Mouse (Mus musculus) megakaryocyte progenitor cell, adult 5-6 weeks (primary cell): ENCODE results near the gene Cd37. TPM values are rescaled to one million over a fixed set of nuclear protein-coding genes. Genes with fewer than 3 reads are reported as not detected.

Source experiments
- ATAC-seq: replicated peaks from 2 replicates; pipeline ENCODE4 v1.8.0; 2016; ENCODE audit warnings: mild to moderate bottlenecking, moderate TSS enrichment, inconsistent platforms; ENCODE audit not compliant: poor library complexity
- total RNA-seq, 2 experiments: library from RNA; stranded (forward) in 1 of 2; stranded (reverse) in 1 of 2; fragments of 157-497, 149-512 nt in 1 of 2; fragments of 200-1000 nt in 1 of 2; gene quantifications; 2 replicates each; pipeline versions ENCODE4 v1.2.3 to v1.2.4; 2015 to 2017

Gene Cd37
- total RNA-seq, 2 experiments from 2014 or later: 81.9 to 124 TPM

DNA sequence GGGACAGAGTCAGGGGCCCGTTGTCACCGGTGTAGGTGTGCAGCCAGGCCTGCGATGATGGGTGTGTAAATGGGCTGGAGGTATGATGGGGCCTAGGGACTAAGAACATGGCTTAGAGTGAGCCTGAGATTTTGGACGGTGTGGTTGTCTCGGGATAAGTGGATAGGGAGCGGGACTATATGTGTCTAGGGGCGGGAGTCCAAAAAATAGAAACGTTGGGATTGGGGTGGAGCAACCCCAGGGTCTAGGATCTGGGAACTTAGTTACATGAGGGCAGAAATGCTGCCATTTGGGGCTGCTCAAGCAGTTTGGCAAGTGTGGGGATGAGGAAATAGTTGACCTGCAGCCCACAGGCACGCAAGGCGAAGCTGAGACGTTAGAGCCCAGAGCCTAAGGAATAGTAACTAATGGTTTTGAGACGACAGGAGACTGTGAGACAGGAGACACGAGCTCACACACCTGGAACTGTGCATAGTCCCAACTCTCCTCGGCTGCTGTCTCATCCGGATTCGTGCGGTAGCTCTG, 3.2 kb downstream of the Cd37 start:
- ATAC-seq: no peak

DNA sequence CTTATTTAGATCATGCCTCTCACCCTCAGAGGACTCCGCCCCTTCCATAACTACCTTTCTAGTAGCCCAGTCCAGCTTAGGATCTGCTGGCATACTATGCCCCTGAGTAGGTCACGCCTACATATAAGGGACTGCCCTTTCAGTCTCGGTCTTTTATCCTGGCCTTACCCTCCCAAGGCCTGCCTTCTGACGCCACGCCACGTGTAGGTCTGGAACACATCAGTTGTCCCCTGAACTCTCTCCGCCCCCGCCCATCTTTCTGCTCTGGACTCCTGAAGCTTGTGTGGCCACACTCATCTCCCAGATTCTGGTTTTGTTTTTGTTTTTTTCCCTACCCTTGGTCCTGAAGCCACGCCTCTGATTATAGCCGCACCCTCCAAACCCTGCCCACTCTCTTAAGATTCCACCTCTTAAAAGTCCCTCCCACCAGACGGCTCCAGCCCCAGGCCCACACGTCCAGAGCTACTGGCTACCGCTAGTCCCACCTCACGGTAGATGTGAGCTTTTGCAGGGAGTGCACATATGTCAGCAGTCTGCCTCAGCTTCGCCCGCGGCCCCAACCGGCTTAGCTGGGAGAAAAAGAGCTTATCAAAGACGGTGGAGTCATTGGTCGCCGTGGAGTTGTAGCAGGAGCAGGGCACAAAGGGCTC, 3.9 kb downstream of the Cd37 start:
- ATAC-seq: no peak

DNA sequence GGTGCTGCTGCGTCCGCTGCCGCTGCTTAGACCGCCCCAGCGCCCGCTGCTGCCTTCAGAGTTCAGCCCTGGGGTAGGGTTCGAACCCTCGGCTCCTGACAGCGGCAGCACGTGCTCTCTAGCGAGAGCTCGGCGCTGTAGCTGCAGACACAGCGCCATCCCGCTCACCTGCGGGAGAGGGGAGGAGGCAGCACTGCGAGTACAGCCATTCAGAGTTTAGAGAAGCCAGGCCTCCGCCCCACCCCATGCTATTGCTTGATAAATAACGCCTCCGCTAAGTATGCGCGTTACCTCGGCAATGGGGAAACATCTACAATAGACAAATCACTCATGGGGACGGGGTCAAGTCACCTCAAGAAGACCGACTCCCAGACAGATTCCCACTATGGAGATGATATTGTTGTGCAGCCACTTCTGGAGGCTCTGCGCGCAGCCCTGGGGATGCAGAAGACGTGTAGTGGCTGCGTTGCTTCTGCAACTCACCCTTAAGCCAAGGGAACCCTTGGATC, 4.5 kb downstream of the Cd37 start:
- no peak for ATAC-seq

DNA sequence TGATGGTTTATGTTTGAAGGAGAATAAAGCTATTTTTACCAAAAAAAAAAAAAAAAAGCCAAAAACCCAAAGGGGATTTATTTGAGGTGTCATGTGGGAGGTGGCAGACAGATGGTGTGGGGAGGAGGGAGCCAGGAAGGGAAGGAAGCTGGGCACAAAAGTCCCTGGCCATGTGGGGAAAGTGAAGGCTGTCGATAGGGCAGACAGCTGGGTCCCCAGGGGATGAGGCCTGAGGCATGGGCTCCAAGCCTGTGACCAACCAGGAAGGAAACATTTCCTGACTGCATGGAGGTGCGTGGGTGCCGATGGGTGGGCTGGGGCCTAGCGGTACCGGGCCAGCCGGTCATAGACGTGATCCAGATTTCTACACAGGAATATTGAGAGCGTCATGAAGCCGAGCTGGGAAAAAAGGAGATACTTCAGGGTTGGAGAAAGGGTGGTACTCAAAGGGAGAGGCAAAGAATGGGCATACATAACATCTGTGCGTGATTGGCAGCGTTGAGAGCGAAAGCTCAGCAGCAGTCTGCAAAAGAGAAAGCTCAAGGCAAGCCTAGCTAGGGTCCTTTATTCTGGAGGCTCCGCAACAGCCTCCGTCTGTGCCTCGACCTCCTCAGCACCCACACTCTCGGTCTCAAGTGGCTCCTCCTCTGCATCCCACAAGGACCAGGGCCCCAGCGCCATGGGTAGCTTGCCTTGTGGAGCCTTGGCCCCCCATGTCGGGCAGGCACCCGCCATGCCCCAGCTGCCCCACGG, 5.2 kb downstream of the Cd37 start:
- no peak for ATAC-seq

DNA sequence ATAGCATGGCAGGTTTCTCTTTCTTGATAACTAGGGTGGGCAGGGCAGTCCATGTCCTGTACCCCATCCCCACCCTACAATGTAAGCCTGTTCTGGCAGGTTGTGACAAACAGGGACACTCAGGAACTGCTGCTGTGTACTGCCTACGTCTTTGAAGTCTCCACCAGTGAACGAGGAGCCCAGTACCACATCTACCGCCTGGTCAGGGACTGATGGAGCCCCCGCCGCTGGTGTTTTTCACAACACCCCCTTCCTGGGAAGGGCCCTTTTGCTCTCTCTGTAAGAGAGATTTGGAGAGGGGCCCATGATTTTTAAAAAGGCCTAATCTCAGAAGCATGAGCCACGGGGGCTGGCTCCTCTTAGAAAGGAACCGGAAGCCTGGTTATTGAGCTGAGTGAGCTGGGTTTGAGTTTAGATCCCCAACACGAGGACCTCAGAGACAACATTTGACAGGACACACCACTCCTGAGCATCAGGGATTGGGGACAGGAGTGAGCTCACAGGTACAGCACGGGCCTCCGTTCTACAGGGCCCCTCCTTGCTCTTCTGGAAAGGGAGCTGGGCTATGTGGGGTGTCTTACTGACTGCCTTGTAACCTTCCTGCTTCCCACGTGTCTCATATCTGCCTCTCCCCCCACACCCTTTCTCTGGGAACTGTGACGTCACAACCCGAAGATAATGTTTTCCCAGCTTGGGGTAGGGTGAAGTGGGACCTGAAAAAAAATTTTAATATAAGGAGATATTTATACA, 6.0 kb downstream of the Cd37 start:
- no peak for ATAC-seq

DNA sequence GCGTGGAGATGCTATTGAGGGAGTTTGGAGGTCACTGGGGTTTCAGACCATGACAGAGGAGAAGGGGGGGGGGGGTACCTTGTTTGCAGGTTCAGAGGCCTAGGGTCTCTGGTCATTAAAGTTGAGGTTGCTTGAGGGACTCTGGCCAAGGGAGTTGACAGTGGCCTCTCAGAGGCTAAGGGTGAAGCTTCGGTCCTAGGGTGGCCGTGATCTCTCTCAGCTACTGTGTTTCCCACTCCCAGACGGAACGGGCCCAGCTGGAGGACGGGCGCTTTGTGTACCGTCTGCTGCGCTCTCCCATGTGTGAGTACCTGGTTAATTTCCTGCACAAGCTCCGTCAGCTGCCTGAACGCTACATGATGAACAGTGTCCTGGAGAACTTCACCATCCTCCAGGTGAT, 7.0 kb downstream of the Cd37 start:
- ATAC-seq: no peak

DNA sequence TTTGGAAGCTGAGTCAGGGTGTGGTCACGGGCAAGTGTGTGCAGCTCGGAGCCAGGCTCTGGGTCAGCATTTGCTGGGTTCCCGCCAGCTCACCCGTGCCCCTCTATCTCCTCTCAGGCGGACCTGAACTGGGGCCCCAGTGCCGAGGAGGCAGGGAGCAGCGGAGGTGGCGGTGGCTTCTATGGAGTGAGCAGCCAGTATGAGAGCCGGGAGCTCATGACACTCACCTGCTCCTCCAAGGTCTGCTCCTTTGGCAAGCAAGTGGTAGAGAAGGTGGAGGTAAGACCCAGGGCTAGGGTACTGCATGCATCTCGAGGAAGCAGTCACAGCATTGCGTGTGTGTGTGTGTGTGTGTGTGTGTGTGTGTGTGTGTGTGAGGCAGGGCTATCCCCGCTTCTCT, 7.7 kb downstream of the Cd37 start:
- no peak for ATAC-seq

DNA sequence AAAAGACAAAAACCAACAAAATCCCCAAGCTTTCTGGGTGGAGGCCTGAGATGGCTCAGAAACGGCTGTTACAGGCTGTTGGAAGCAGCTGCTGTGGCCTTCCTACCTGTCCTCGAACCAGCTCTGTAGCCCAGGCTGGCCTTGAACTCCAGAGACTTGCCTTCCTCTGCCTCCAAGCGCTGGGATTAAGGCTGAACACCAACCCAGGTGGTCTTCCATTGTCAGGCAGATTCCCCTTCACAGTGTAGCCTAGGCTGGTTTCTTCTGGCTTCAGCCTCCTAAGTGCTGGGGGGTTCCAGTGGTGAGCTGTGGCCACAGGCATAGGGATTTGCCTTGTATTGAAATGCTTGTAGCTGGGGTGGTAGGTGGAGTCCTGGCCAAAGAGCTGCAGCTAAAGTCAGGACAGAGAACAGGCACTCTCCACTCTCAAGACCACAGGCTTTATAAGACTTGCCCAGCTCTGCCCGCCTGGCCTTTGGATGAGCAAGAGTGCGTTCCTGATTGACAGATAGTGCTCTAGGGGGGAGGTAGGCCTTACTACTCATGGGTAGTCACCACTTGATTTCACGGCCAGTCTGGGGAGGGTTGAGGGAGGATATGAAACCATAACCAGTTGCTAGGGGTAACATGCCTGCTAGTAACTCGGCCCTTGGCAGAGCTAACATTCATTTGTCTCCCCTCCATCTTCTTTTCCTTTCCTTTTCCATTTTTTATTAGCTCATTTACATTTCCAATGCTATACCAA, 9.3 kb downstream of the Cd37 start:
- no peak for ATAC-seq

DNA sequence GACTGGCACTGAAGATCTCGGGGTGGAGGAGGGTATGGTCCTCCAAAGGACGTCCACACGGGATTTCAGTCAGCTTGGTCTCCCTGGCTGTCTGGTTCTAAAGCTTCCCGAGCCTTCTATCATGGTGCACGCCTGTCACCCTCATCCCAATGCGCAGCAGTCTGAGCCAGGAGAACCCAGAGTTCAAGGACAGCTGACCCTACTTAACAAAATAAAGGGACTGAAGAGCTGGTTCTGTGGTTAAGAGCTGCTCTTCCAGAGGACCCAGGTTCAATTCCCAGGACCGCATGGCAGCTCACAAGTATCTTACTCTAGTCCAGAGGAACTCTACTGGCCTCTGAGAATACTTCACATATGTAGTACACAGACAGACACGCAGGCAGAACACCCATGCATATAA, 9.9 kb downstream of the Cd37 start:
- no peak for ATAC-seq

DNA sequence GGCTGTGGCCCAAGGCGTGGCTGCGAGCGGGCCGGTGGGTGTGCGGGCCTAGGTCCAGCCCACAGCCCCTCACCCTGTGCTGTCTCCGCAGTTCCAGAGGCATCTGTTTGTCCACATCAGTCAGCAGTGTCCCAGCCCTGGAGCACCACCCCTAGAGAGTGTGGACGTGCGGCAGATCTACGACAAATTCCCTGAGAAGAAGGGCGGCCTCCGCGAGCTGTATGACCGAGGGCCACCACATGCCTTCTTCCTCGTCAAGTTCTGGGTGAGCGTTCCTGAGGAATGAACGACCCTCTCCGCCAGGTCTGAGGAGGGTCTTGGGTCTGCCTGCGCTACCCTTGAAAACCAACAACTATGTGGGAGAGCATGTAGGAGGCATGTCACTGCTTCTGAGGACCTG, 10.4 kb downstream of the Cd37 start:
- ATAC-seq: no peak

DNA sequence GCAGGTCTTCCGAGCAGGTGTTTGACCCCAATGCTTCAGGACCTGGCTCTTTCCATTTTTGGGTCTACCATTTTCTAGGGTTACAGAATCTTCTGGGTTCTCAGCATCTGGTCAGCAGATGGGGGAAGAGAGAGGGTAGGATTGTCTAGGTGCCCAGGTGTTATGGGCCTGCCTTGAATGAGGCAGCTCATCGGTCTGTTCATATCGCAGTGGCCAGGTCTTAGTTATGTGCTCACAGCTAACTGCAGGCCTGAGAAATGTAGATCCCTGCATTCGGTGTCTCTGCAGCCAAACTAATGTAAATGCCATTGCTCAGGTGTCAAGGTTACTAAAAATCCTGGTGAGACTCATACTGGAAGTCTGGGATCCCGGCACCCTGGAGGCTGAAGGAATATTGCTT, 12.5 kb downstream of the Cd37 start:
- ATAC-seq: no peak

DNA sequence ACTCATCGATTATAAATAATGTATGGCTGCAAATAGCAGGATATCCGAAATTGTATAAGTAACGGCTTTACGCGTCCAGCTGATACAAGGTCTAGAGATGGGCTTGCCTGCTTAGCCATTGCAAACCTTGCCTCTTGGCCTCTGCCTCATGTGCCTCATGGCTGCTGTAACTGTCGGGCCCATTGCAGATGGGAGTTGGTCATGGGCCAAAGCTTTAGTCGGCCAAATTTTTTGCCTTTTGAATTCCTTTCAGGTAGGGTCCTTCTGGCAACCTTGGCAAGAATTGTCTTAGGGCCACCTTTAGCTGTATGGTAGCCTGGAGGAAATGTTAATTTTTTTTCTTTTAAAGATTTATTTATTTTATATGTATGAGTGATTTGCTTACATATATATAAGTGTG, 14.1 kb downstream of the Cd37 start:
- no peak for ATAC-seq

DNA sequence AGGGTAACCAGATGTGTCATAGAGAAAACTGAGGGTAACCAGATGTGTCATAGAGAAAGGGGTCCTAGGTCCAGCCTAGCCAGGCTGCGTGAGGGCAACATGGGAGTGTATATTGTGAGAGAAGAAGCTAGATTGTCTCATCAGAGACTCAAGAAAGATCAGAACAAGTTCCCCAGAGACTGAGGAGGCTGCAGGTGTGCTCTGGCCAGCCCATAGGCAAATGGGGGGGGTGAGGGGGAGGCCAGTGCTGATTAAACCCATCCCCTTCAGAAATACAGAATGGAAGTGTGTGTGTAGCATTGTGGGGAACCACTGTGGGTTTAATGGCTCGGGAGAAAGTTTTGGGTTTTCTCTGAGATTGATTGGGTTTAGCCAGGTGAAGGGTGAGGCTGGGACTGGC, 17.2 kb downstream of the Cd37 start:
- no peak for ATAC-seq

DNA sequence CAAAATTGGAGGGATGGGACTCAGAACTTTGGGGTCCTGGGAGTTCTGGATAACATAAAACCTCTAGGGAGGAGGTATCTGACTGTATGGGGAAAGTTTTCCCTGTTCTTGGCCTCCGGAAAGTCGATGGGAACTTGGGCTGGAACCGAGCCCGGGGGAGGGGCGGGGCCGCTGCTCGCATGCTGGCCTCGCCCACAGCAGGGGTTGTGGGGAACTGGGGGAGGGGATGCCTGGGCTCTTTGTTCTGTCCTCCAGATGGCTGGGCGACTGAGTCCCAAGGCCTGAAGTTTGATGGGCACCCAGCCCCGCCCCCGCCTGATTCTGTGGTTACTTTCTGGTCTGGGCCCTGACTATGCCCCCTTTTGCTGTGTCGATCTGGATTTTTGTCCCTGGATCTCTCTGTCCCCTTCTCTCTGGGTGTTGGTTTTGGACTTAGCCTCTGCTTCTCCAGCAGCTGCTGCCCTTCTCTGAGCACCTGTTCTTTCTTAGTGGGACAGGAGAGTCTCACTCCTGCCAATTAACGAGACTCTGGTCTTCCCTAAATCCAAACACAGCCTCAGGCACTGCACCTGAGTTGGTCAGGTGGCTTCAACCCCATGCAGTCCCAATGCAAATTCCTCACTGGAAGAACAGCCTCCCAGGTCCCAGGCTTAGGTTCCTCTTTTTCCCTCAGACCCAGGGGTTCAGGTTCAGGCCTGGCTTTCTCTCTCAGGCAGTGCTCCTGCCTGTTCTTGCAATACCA, 22.3 kb downstream of the Cd37 start:
- 0 out of 2 replicates have a peak, but pooled peaks have one; percentile 7 for ATAC-seq

DNA sequence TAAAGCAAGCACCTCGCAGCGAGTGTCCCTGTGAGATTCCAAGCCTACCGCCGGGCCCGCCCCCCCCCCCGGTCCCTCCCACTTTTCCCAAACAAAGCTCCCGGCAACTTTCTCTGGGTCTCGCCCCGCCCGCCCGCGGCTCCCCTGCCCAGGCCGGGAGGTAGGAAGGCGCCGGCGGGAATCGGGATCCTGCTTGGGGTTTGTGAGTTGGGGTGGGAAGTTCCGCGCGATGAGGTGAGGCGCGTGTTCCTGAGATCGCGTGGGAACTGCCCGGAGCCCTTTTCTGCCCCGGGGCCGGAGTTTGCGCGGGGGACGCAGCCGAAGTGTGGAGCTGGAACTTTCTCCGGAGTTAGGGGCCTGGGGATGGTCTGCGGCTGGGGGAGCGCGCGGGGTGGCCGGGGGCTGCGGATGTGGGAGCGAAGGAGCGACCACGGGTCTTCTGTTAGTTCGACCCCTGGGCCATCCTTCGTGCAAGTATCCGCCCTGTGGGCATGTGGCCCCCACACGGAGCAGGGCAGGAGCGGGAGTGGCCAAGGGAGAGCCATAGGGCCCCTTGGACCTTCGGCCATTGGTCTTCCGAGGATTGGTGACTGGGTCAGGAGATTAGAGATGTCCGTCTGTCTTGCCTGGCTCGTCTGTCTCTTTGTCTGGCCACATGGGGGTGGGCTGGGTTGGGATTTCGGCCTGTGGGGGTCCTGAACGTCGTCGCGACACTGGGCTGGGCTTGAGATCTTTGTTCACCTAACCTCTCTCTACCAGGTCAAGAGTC, 23.1 kb downstream of the Cd37 start, which contains the start of gene Tead2:
Tead2 (plus strand) TSS at position 81 of the 769 bp plus-strand sequence.
- ATAC-seq: no peak

DNA sequence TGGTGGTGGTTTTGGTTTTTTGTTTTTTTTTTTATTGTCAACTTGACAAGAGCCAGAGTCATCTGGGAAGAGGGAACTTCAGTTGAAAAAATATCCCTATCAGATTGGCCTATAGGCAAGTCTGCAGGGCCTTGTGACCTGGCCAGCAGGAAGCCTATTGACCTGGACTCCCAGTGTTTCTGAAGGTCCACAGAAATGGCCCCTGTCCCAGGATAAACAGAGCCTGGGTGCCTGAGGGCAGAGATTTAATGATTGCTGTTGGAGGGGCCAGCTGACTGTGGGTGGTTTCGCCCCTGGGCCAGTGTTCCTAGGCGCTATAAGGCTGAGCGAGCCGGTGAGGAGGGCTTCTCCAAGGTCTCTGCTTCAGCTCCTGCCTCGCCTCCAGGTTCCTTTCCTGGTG, 25.2 kb downstream of the Cd37 start:
- no peak for ATAC-seq

DNA sequence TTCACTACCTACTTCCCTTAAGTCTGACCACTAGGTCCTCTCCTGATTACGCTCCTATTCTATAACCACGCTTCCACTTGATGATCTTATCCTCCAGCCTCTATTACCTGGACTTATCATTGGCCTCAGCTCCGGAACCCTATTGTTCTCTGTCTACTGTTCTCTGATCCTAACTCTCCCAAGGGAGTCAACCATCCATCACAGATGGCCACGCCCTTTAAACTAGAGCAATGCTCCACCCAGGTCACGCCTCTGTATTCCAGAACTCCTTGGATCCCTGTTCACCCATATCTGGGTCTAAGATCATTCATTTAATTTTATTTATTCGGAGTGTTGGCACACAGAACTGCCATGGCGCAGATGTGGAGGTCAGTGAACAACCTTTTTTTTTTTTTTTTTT, 26.6 kb downstream of the Cd37 start:
- no peak for ATAC-seq

DNA sequence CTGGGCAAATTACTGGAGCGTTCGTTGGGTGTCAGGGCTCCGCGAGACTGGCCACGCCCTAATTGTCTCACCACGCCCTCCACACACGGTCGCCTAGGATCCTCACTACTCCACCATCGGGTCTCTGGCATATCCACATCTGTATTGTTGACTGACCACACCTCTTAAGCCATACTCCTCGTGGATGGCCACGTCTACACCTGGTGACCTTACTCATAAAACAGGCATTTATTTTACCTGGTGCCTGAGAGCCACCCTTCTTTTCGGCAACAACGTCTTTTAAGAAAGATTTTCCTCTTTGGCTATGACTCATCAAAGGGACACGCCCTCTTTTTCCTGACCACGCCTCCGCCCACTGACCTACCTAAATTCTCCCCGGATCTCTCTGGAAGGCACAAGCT, 27.1 kb downstream of the Cd37 start, which contains the start of gene Dkkl1:
Dkkl1 (minus strand) TSS at position 297 of the 401 bp plus-strand sequence.
- ATAC-seq: peak; percentile 87

DNA sequence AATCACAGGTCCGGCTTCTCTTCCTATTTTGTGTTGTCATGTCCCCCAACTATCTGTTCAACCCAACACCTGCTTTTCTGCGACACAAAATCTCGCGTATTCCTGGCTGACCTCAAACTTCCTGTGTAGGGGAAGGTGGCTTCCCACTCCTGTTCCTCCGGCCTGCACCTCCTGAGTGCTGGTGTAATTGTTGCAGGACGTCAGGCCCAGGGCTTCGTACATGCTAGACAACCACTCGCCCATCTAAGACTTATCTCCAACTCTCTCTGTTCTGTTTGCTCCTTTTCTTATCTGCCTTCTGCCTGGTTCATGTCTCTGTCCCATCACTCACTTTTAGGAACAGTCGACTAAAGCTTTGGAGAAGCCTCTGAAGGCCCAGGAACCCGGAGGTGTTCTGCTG, 27.8 kb downstream of the Cd37 start:
- peak; percentile 21 for ATAC-seq
